ENCODE assay signal across 11 mouse cellular contexts in the genomic region with DNA sequence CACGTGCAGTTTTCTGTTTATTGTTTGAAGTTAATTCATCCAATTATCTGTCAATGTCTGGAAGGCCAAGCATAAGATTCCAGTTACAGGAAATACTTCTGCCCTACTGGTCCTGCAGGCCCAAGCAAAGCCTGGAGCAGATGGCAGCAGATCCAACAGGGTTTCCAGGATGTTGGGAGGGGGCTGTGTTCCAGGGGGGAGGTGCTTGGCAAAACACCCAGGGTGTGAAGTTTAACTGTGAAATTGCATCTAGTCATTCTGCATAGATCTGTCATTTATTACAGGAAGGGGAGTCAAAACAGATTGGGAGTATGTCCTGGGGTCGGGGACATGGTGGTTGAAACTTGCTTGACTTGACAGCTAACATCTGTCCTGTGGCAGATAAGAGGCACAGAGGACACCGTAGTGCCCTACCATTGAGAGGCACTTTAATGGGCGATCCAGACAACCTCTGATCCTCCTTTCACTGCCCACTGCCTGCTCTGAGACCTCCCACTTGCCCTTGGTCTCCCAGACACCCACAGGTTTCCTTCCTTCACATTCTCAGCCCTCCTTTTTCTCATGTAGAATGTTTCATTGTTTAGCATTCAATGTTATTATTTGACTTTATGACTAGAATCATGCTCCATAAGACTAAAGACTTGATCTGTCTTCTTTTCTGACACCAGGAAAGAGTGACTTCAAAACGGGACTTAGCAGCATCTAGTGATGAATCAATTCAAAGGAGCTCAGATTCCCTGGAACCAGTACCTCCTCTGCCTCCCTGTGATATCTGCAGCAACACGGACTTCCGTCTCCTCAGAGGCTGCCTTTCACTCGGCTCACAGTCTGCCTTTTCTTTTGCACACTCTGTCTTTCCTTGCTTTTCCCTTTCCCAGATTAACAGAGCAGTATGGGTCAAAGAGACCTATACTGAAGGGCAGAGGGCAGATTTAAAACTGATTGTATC. TPM values are rescaled to one million over a fixed set of nuclear protein-coding genes. Genes with fewer than 3 reads are reported as not detected.
A peak's percentile ranks its signal among the peaks of the same experiment; 100 is the strongest.
DNase-seq lines count a peak whose midpoint lies in the region; ATAC-seq lines count a peak whose summit lies in the region.
"Had no signal": no experiment of that assay in that cellular context is flagged by ENCODE, and none has a peak within 500 bp of the region (broad histone marks: within the 10 kb centered on the region; RNA-seq: fewer than 3 reads in every experiment).

No protein-coding gene starts in this region.

- WGBS in intestine, embryonic 15.5 days: 50% methylated on average over 8 of the region's 8 CpGs
- 49% methylated on average over 8 of the region's 8 CpGs for WGBS in intestine, embryonic 16.5 days
- 80% methylated on average over 8 of the region's 8 CpGs for WGBS in midbrain, embryonic 11.5 days
- WGBS in midbrain, embryonic 10.5 days: 78% methylated on average over 8 of the region's 8 CpGs

- H3K27ac ChIP-seq in intestine, embryonic 15.5 days: no peak overlapping the region
- H3K27ac ChIP-seq in intestine, embryonic 16.5 days (ENCODE audit: low read length): no peak overlapping the region
- H3K27ac ChIP-seq in midbrain, embryonic 11.5 days (ENCODE audit: low read depth, low read length): no peak overlapping the region
- H3K27ac ChIP-seq in midbrain, embryonic 10.5 days (replicated peaks): no peak overlapping the region
- H3K27ac ChIP-seq: liver, embryonic 15.5 days had no signal

- H3K4me3 ChIP-seq in intestine, embryonic 15.5 days (replicated peaks): no peak overlapping the region
- H3K4me3 ChIP-seq in intestine, embryonic 16.5 days (ENCODE audit: low read length): no peak overlapping the region
- H3K4me3 ChIP-seq in midbrain, embryonic 11.5 days (ENCODE audit: low read depth, low read length): no peak overlapping the region
- no peak overlapping the region for H3K4me3 ChIP-seq in midbrain, embryonic 10.5 days
- H3K4me3 ChIP-seq: liver, embryonic 15.5 days had no signal

- no peak overlapping the region for H3K9ac ChIP-seq in intestine, embryonic 15.5 days
- no peak overlapping the region for H3K9ac ChIP-seq in intestine, embryonic 16.5 days (ENCODE audit: low read depth, low read length)
- no peak overlapping the region for H3K9ac ChIP-seq in midbrain, embryonic 11.5 days (ENCODE audit: low read length)
- H3K9ac ChIP-seq: liver, embryonic 15.5 days had no signal

- 0 out of 2 replicates have a peak, but pooled peaks cover 7% of the 10 kb centered on the region for H3K4me1 ChIP-seq in intestine, embryonic 15.5 days (replicated peaks)
- H3K4me1 ChIP-seq in intestine, embryonic 16.5 days (ENCODE audit: control insufficient read depth, insufficient read depth, low read length): peaks cover 10% of the 10 kb centered on the region
- no peaks in the 10 kb centered on the region for H3K4me1 ChIP-seq in midbrain, embryonic 11.5 days (ENCODE audit: control insufficient read depth, insufficient read depth, low read length)
- no peaks in the 10 kb centered on the region for H3K4me1 ChIP-seq in midbrain, embryonic 10.5 days
- H3K4me1 ChIP-seq: liver, embryonic 15.5 days had no signal

- H3K9me3 ChIP-seq in intestine, embryonic 15.5 days: no peaks in the 10 kb centered on the region
- H3K9me3 ChIP-seq in intestine, embryonic 16.5 days (ENCODE audit: control insufficient read depth, low read length): no peaks in the 10 kb centered on the region
- H3K9me3 ChIP-seq in midbrain, embryonic 11.5 days (ENCODE audit: control insufficient read depth, low read length): no peaks in the 10 kb centered on the region
- H3K9me3 ChIP-seq in midbrain, embryonic 10.5 days (replicated peaks): no peaks in the 10 kb centered on the region
- H3K9me3 ChIP-seq: liver, embryonic 15.5 days had no signal

- peak; percentile 23 for DNase-seq in adrenal gland, postnatal 14 days
- DNase-seq in adrenal gland, adult (ENCODE audit: inconsistent age in 2 of 2, low spot score in 1 of 2): no peak
- DNase-seq in midbrain, embryonic 11.5 days (ENCODE audit: low spot score, missing footprints): peak; percentile 81
- DNase-seq in midbrain, embryonic 10.5 days (ENCODE audit: low spot score): no peak
- DNase-seq: cerebellum, postnatal 25 days; right cerebral cortex, postnatal 25 days had no signal

- no peak overlapping the region for H3K4me2 ChIP-seq in intestine, embryonic 15.5 days (replicated peaks)
- H3K4me2 ChIP-seq in intestine, embryonic 16.5 days (ENCODE audit: low read depth, low read length): no peak overlapping the region
- H3K4me2 ChIP-seq in midbrain, embryonic 11.5 days: no peak overlapping the region
- H3K4me2 ChIP-seq: liver, embryonic 15.5 days had no signal

- H3K27me3 ChIP-seq in intestine, embryonic 15.5 days (replicated peaks): no peaks in the 10 kb centered on the region
- no peaks in the 10 kb centered on the region for H3K27me3 ChIP-seq in intestine, embryonic 16.5 days (replicated peaks; ENCODE audit: control insufficient read depth, insufficient read depth, low read length)
- H3K27me3 ChIP-seq in midbrain, embryonic 11.5 days (ENCODE audit: control insufficient read depth, insufficient read depth, low read length): no peaks in the 10 kb centered on the region
- no peaks in the 10 kb centered on the region for H3K27me3 ChIP-seq in midbrain, embryonic 10.5 days (ENCODE audit: low read depth, poor library complexity, severe bottlenecking)
- H3K27me3 ChIP-seq: liver, embryonic 15.5 days had no signal

- ATAC-seq in intestine, embryonic 15.5 days: 0 out of 2 replicates have a peak, but pooled peaks have one; percentile 8
- ATAC-seq in intestine, embryonic 16.5 days: no peak
- ATAC-seq in midbrain, embryonic 11.5 days (ENCODE audit: low FRiP score): no peak
- peak; percentile 81 for ATAC-seq in megakaryocyte-erythroid progenitor cell, adult 5-6 weeks (replicated peaks; ENCODE audit: low FRiP score, low TSS enrichment, poor library complexity, severe bottlenecking)
- ATAC-seq in inflammation-experienced regulatory T-cells, adult 6 months: no peak

- no peaks in the 10 kb centered on the region for H3K36me3 ChIP-seq in intestine, embryonic 15.5 days
- no peaks in the 10 kb centered on the region for H3K36me3 ChIP-seq in intestine, embryonic 16.5 days (ENCODE audit: control insufficient read depth, insufficient read depth, low read length)
- no peaks in the 10 kb centered on the region for H3K36me3 ChIP-seq in midbrain, embryonic 11.5 days (ENCODE audit: control insufficient read depth, insufficient read depth, low read length)
- no peaks in the 10 kb centered on the region for H3K36me3 ChIP-seq in midbrain, embryonic 10.5 days
- H3K36me3 ChIP-seq: liver, embryonic 15.5 days had no signal

RNA-seq across cellular contexts. Expression of a gene that starts 47.7 kb away (rescaled TPM):
- 6.0 and 10.1 TPM in 2 replicates for total RNA-seq in adrenal gland, postnatal 14 days (2021)
- polyA plus RNA-seq in intestine, embryonic 15.5 days (2015; fragmentation: Nextera tagmentation; extraction: Ambion mirVana): 13.2 and 13.9 TPM in 2 replicates
- 10.1 and 11.9 TPM in 2 replicates for polyA plus RNA-seq in intestine, embryonic 16.5 days (2015; fragmentation: Nextera tagmentation; extraction: Ambion mirVana)
- 5.7 and 6.2 TPM in 2 replicates for polyA plus RNA-seq in midbrain, embryonic 11.5 days (2014; fragmentation: Nextera tagmentation; extraction: Ambion mirVana)
- polyA plus RNA-seq in midbrain, embryonic 10.5 days (2016; fragmentation: Nextera tagmentation; extraction: Ambion mirVana): 8.9 and 9.9 TPM in 2 replicates
- total RNA-seq in megakaryocyte-erythroid progenitor cell, adult 5-6 weeks (2014; fragmentation: Nextera tagmentation): 4.8 and 15.0 TPM in 2 replicates
- 12.1 and 14.5 TPM in 2 replicates for total RNA-seq in megakaryocyte-erythroid progenitor cell, adult 5-6 weeks (2017)
- 100 to 1,000 TPM in 2 of 3 experiments, 10 to 100 TPM in 1; 22.7 to 169 (median 147) TPM for polyA plus RNA-seq in inflammation-experienced regulatory T-cells, adult 6 months (2017; shearing (Covaris generic))

Comparison
In these comparisons a context has a peak if more than half of its experiments do, and no peak if none do; other contexts are left out.
1. DNase-seq: peak in adrenal gland, postnatal 14 days (single experiment) and midbrain, embryonic 11.5 days (single experiment); none in adrenal gland, adult (0 of 2) and midbrain, embryonic 10.5 days (single experiment).
2. ATAC-seq: peak in intestine, embryonic 15.5 days (single experiment) and megakaryocyte-erythroid progenitor cell, adult 5-6 weeks (single experiment); none in intestine, embryonic 16.5 days (single experiment), midbrain, embryonic 11.5 days (single experiment) and inflammation-experienced regulatory T-cells, adult 6 months (single experiment).